Mouse (Mus musculus): Measurements from ENCODE around the gene Acbd5.

- no peak for TF ChIP-seq POLR2A (IDR thresholded peaks at IDR 0.05; ENCODE audit: extremely low read depth, insufficient read depth, low read length)
- TF ChIP-seq CTCF (IDR thresholded peaks at IDR 0.05; ENCODE audit: low read depth, low read length): no peak
Measured at GRCm38 (mm10) chr2:23048006-23048405, 20.0 kb upstream of the Acbd5 start.

Measured in liver, adult 2 months (tissue).